Mouse (Mus musculus) ES-Bruce4 (cell line): ENCODE data around the gene Olfr1532-ps1. TPM values are rescaled to one million over a fixed set of nuclear protein-coding genes. Genes with fewer than 3 reads are reported as not detected.

ENCODE experiments used
- H3K27ac ChIP-seq: 2 replicates; pipeline ENCODE4 v1.5.1; 2012; ENCODE audit warnings: low read length, inconsistent platforms; ENCODE audit not compliant: insufficient read depth
- H3K27me3 ChIP-seq: 2 replicates; pipeline ENCODE4 v1.6.1; 2012; ENCODE audit warnings: mild to moderate bottlenecking, low read length, inconsistent platforms; ENCODE audit not compliant: control insufficient read depth, poor library complexity, insufficient read depth, severe bottlenecking
- H3K36me3 ChIP-seq: 2 replicates; pipeline ENCODE4 v1.6.1; 2012; ENCODE audit warnings: inconsistent platforms, mild to moderate bottlenecking, low read length, moderate library complexity; ENCODE audit not compliant: control insufficient read depth, poor library complexity, insufficient read depth, severe bottlenecking
- H3K4me1 ChIP-seq: one replicate; pipeline ENCODE4 v1.8.1; 2011; ENCODE audit warnings: low read length; ENCODE audit not compliant: control insufficient read depth, insufficient read depth
- H3K4me3 ChIP-seq: 2 replicates; pipeline ENCODE4 v1.5.1; 2011; ENCODE audit warnings: low read depth, mild to moderate bottlenecking, low read length
- H3K9ac ChIP-seq: 2 replicates; pipeline ENCODE4 v1.6.1; 2012; ENCODE audit warnings: low read depth, mild to moderate bottlenecking, inconsistent platforms; ENCODE audit not compliant: poor library complexity, severe bottlenecking
- H3K9me3 ChIP-seq: replicated peaks from 2 replicates; pipeline ENCODE4 v1.6.1; 2012; ENCODE audit warnings: mild to moderate bottlenecking, low read length, inconsistent platforms; ENCODE audit not compliant: control insufficient read depth, poor library complexity, insufficient read depth, severe bottlenecking
- CTCF ChIP-seq: IDR thresholded peaks from one replicate; pipeline ENCODE4 v1.8.1; 2011; ENCODE audit warnings: low read depth, low read length
- EP300 ChIP-seq: IDR thresholded peaks from 2 replicates; pipeline ENCODE4 v1.6.1; 2011; ENCODE audit warnings: low read depth, low read length; ENCODE audit not compliant: insufficient read depth
- POLR2A ChIP-seq: IDR thresholded peaks from one replicate; pipeline ENCODE4 v1.8.1; 2011; ENCODE audit warnings: low read length; ENCODE audit not compliant: insufficient read depth
- polyA plus RNA-seq: library from polyadenylated mRNA; stranded (reverse); fragments of >200 nt; gene quantifications from 2 replicates; pipeline ENCODE4 v1.2.4, GENCODE M21; 2011; ENCODE audit warnings: low read depth; ENCODE audit not compliant: missing spikeins, insufficient read depth, insufficient read length

The Olfr1532-ps1 gene
- polyA plus RNA-seq, 1 experiment: not detected

GRCm38 (mm10) chr7:106932119-106932518 lies 24.3 kb downstream of the Olfr1532-ps1 start, which contains the start of gene Olfr709-ps1:
Olfr709-ps1 (minus strand) TSS chr7:106932219.
- H3K9me3 ChIP-seq: no peaks in the 10 kb centered on the region
- H3K4me1 ChIP-seq: no peaks in the 10 kb centered on the region
- TF ChIP-seq EP300 (no peak), POLR2A (no peak), CTCF (no peak)
- no peak within 1 kb of the TSS for H3K9ac ChIP-seq
- H3K27me3 ChIP-seq: no peaks in the 10 kb centered on the region
- H3K36me3 ChIP-seq: no peaks in the 10 kb centered on the region
- H3K4me3 ChIP-seq: no peak within 1 kb of the TSS
- no peak within 1 kb of the TSS for H3K27ac ChIP-seq

GRCm38 (mm10) chr7:106948212-106948611 lies 40.4 kb downstream of the Olfr1532-ps1 start, which contains the start of gene Olfr710:
Olfr710 (minus strand) TSS chr7:106948312.
- no peak within 1 kb of the TSS for H3K27ac ChIP-seq
- no peak within 1 kb of the TSS for H3K4me3 ChIP-seq
- no peaks in the 10 kb centered on the region for H3K27me3 ChIP-seq
- H3K9ac ChIP-seq: no peak within 1 kb of the TSS
- H3K4me1 ChIP-seq: no peaks in the 10 kb centered on the region
- no peak for TF ChIP-seq EP300
- no peak for TF ChIP-seq POLR2A
- TF ChIP-seq CTCF: no peak
- H3K36me3 ChIP-seq: no peaks in the 10 kb centered on the region
- H3K9me3 ChIP-seq: no peaks in the 10 kb centered on the region

- H3K27ac ChIP-seq: no peak within 1 kb of the TSS
- TF ChIP-seq POLR2A (no peak), CTCF (no peak), EP300 (no peak)
- H3K9me3 ChIP-seq: no peaks in the 10 kb centered on the region
- no peaks in the 10 kb centered on the region for H3K4me1 ChIP-seq
- no peaks in the 10 kb centered on the region for H3K36me3 ChIP-seq
- no peak within 1 kb of the TSS for H3K4me3 ChIP-seq
- H3K27me3 ChIP-seq: no peaks in the 10 kb centered on the region
- H3K9ac ChIP-seq: no peak within 1 kb of the TSS
Measured at GRCm38 (mm10) chr7:106963837-106964236, 56.0 kb downstream of the Olfr1532-ps1 start, which contains the start of gene Olfr6. Olfr6 (minus strand) TSS chr7:106963937.

Other genes starting within 250 kb of the Olfr1532-ps1 start
- gene Olfr693, start 227.4 kb upstream of the Olfr1532-ps1 start, polyA plus RNA-seq: not detected in 2 replicates
- not detected in 2 replicates for gene Olfr694, start 216.2 kb upstream of the Olfr1532-ps1 start, polyA plus RNA-seq
- gene Olfr695, start 191.6 kb upstream of the Olfr1532-ps1 start, polyA plus RNA-seq: not detected in 2 replicates
- gene Olfr697, start 165.6 kb upstream of the Olfr1532-ps1 start, polyA plus RNA-seq: not detected in 2 replicates
- not detected in 2 replicates for gene Olfr698, start 152.6 kb upstream of the Olfr1532-ps1 start, polyA plus RNA-seq
- not detected in 2 replicates for gene Olfr699, start 114.8 kb upstream of the Olfr1532-ps1 start, polyA plus RNA-seq
- not detected in 2 replicates for gene Olfr700, start 99.2 kb upstream of the Olfr1532-ps1 start, polyA plus RNA-seq
- gene Olfr701, start 93.9 kb upstream of the Olfr1532-ps1 start, polyA plus RNA-seq: not detected in 2 replicates
- not detected in 2 replicates for gene Olfr702, start 74.1 kb upstream of the Olfr1532-ps1 start, polyA plus RNA-seq
- not detected in 2 replicates for gene Olfr703, start 64.6 kb upstream of the Olfr1532-ps1 start, polyA plus RNA-seq
- not detected in 2 replicates for gene Olfr704, start 44.8 kb upstream of the Olfr1532-ps1 start, polyA plus RNA-seq
- not detected in 2 replicates for gene Olfr705, start 31.1 kb upstream of the Olfr1532-ps1 start, polyA plus RNA-seq
- gene Olfr706, start 19.8 kb upstream of the Olfr1532-ps1 start, polyA plus RNA-seq: not detected in 2 replicates
- gene Olfr707, start 6.8 kb upstream of the Olfr1532-ps1 start, polyA plus RNA-seq: not detected in 2 replicates
- gene Olfr709-ps1, start 24.2 kb downstream of the Olfr1532-ps1 start, polyA plus RNA-seq: not detected in 2 replicates
- gene Olfr710, start 40.3 kb downstream of the Olfr1532-ps1 start, polyA plus RNA-seq: not detected in 2 replicates
- gene Olfr6, start 55.9 kb downstream of the Olfr1532-ps1 start, polyA plus RNA-seq: not detected in 2 replicates
- not detected in 2 replicates for gene Olfr711, start 67.5 kb downstream of the Olfr1532-ps1 start, polyA plus RNA-seq
- 0.11 TPM in 1 of 2 replicates, not detected in the other for gene Olfr2, start 98.1 kb downstream of the Olfr1532-ps1 start, polyA plus RNA-seq
- 0.09 TPM in 1 of 2 replicates, not detected in the other for gene Olfr713, start 123.2 kb downstream of the Olfr1532-ps1 start, polyA plus RNA-seq
- not detected in 2 replicates for gene Olfr714, start 163.0 kb downstream of the Olfr1532-ps1 start, polyA plus RNA-seq
- gene Olfr17, start 185.2 kb downstream of the Olfr1532-ps1 start, polyA plus RNA-seq: not detected in 2 replicates
- gene Olfr715b, start 202.4 kb downstream of the Olfr1532-ps1 start, polyA plus RNA-seq: not detected in 2 replicates
- gene Olfr715, start 223.1 kb downstream of the Olfr1532-ps1 start, polyA plus RNA-seq: not detected in 2 replicates
- gene Olfr716, start 230.3 kb downstream of the Olfr1532-ps1 start, polyA plus RNA-seq: not detected in 2 replicates